ENCODE assay signal across 16 mouse cellular contexts in the genomic region with DNA sequence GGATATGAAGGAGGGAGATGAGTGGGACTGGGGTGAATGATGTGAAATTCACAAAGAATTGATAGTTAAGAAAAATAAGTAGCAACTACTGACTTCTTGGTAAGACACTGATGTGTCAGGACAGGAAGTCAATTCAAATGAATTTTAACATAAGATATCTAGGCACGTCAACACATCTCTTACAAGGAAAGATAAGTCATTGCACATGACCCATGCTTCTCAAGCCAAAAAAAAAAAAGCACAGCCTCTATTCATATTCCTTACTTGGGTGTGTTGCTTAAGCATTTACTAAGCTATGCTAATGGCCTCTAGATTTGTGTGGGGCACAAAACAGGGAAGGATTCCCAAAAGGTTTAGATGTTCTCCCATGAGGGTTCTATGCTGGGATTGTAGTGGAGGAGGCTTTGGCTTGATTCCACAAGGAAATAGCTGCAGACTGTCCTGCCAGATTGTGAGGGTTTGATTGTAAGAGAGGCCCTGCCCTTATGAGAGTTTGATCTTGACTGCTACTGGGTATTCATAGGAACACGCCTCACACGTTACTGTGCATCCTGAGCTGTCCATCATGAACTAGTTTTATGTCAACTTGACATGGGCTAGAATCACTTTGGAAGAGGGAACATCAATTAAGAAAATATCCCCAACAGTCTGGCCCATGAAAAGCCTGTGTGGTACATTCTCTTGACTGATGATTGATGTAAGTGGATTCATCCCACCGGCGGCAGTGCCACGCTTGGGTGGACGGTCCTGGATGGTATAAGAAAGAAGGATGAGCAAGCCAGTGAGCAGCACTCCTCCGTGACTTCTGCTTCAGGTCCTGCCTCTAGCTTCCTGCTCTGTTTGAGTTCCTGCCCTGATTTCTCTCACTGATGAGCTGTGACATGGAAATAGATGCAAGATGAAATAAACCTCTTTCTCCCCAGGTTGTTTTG. TPM values are rescaled to one million over a fixed set of nuclear protein-coding genes. Genes with fewer than 3 reads are reported as not detected.
"Had no signal": no experiment of that assay in that cellular context is flagged by ENCODE, and none has a peak within 500 bp of the region (broad histone marks: within the 10 kb centered on the region; RNA-seq: fewer than 3 reads in every experiment).

No protein-coding gene starts in this region.

- H3K27ac ChIP-seq: left cerebral cortex, adult 2 months; limb, embryonic 10.5 days; liver, embryonic 15.5 days; neural tube, embryonic 12.5 days had no signal

- H3K4me2 ChIP-seq: liver, embryonic 11.5 days; liver, embryonic 15.5 days; neural tube, embryonic 12.5 days had no signal

- H3K36me3 ChIP-seq: limb, embryonic 10.5 days; liver, embryonic 15.5 days; neural tube, embryonic 12.5 days had no signal

- H3K27me3 ChIP-seq: liver, embryonic 15.5 days; neural tube, embryonic 12.5 days had no signal

- H3K9ac ChIP-seq: liver, embryonic 15.5 days; neural tube, embryonic 12.5 days had no signal

- DNase-seq: kidney, postnatal 25 days; lung, adult 2 months; lung, postnatal 36 days; midbrain, embryonic 14.5 days; thymus, adult 18-20 months; thymus, postnatal 14 days had no signal

- ATAC-seq: lung, postnatal 0 days had no signal

- H3K9me3 ChIP-seq: limb, embryonic 10.5 days; liver, embryonic 15.5 days; neural tube, embryonic 12.5 days had no signal

- H3K4me1 ChIP-seq: limb, embryonic 10.5 days; liver, embryonic 15.5 days; neural tube, embryonic 12.5 days had no signal

- H3K4me3 ChIP-seq: left cerebral cortex, adult 2 months; limb, embryonic 10.5 days; liver, embryonic 15.5 days; neural tube, embryonic 12.5 days had no signal

RNA-seq across cellular contexts. Expression of gene Tspan32, which starts 29.9 kb away (rescaled TPM):
- total RNA-seq: layer of hippocampus, postnatal 25 days had no signal

RNA-seq across cellular contexts. Expression of gene Trpm5, which starts 59.7 kb away (rescaled TPM):
- total RNA-seq: layer of hippocampus, postnatal 25 days; left cerebral cortex, adult 2 months; megakaryocyte progenitor cell, adult 5-6 weeks; monocyte, adult 5-6 weeks; neutrophil, adult 5-6 weeks had no signal
